Mouse (Mus musculus): ENCODE data around the gene Nsun2. TPM values are rescaled to one million over a fixed set of nuclear protein-coding genes. Genes with fewer than 3 reads are reported as not detected.

Gene Nsun2
- polyA plus RNA-seq, 1 experiment from 2014 or later, result 131 TPM

DNA sequence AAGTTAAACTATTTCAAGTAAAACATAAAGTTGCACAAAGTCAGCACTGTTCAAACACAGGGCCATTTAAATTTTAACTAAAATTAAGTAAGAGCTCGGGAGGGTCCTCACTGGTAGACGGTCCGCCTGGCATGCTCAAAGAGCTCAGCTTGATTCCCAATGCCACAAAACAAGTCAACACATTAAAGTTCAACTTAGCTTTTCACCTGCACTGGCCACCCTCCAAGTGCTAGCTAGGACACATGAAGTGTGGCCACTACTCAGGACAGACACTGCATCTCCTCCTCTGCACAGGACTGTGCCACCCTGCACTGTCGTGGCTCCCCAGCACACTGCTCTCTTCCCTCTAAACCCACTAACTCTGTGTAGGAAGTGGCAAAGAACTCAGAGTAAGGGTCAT lies 7.7 kb upstream of the Nsun2 start:
- peaks cover 65% of the 10 kb centered on the region for H3K4me1 ChIP-seq (replicated peaks)
- peaks cover 31% of the 10 kb centered on the region for H3K36me3 ChIP-seq
- H3K4me2 ChIP-seq, result no peak overlapping the region
- H3K27ac ChIP-seq, result peak overlapping the region; percentile 47; the same call in 1 of the 2 replicates
- ATAC-seq (ENCODE audit: insufficient number of reproducible peaks, insufficient read depth, low FRiP score, low TSS enrichment, low read depth), result no peak
- H3K9ac ChIP-seq (replicated peaks), result no peak overlapping the region
- H3K9me3 ChIP-seq, result no peaks in the 10 kb centered on the region
- WGBS, result 70% methylated on average over 4 of the region's 4 CpGs
- H3K27me3 ChIP-seq, result no peaks in the 10 kb centered on the region
- H3K4me3 ChIP-seq (replicated peaks), result no peak overlapping the region

DNA sequence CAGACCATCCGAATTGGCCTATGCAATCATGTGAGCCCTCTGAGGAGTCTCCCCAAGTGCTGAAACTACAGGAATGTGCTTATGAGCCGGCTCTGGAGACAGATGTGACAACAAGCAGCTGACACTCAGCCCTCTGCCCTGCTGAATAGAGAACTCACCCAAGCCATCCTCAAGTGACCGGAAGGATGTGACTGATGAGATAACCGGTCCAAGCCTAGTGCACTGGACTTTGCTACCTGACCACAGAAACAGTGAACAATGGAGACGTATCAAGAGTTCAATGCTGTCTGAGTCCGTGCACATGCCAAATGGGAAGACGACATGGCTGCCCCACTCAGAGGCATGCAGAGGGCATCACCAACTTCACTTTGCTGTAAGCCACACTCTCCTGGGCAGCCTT lies 5.0 kb upstream of the Nsun2 start:
- 89% methylated on average over 7 of the region's 7 CpGs for WGBS
- no peak overlapping the region for H3K9ac ChIP-seq (replicated peaks)

DNA sequence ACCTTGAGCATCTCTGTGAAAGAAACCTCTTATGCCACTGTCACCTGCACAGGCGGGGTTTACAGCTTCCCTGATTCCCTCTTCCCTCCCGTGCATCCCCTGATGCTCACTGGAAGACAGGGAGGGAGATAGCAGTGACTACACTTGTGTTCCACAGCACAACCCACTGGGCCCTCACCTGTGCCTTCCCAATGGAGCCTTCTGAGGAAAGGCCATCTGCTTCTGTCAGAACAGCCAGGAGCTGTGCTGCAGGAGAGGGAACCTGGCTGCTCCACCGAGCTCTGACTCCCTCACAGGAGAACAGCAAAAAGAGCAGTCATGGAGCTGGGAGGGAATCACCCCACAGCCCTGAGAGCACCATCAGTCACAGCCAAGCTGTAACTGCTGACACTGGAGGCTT lies 3.4 kb upstream of the Nsun2 start:
- Histone ChIP-seq H3K9me3 (no peaks in the 10 kb centered on the region), H3K27ac (no peak overlapping the region), H3K36me3 (peaks cover 31% of the 10 kb centered on the region), H3K27me3 (no peaks in the 10 kb centered on the region), H3K9ac (replicated peaks) (no peak overlapping the region), H3K4me3 (replicated peaks) (no peak overlapping the region), H3K4me2 (0 out of 2 replicates have a peak overlapping the region, but pooled peaks have one; percentile 6), H3K4me1 (replicated peaks) (peaks cover 53% of the 10 kb centered on the region)
- 84% methylated on average over 3 of the region's 3 CpGs for WGBS
- ATAC-seq (ENCODE audit: insufficient number of reproducible peaks, insufficient read depth, low FRiP score, low TSS enrichment, low read depth), result no peak

More for the DNA sequence above, 5.0 kb upstream of the Nsun2 start:
- Histone ChIP-seq H3K27me3 (no peaks in the 10 kb centered on the region), H3K4me3 (replicated peaks) (no peak overlapping the region), H3K9me3 (no peaks in the 10 kb centered on the region), H3K27ac (no peak overlapping the region), H3K4me2 (no peak overlapping the region), H3K36me3 (peaks cover 31% of the 10 kb centered on the region), H3K4me1 (replicated peaks) (peaks cover 69% of the 10 kb centered on the region)
- no peak for ATAC-seq (ENCODE audit: insufficient number of reproducible peaks, insufficient read depth, low FRiP score, low TSS enrichment, low read depth)

DNA sequence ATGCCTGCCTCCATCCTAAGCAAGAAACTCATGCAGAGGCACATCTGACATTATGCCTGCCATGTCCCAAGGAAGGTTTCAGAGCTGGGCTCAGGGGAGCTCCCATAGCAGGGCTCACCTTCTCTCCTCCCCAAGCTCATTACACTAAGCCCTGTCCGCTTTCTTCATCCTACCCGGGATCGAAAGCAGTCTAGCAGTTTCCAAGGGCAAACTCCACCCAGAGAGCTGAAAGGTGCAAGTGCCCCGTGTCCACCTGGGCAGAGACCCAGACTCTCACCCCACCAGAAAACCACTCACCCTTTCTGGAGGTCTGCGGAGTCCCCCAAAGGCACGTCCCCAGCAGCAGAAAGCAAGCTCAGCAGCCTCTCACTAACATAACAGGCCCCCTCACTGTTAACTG lies 2.6 kb upstream of the Nsun2 start:
- no peaks in the 10 kb centered on the region for H3K27me3 ChIP-seq
- no peak overlapping the region; the same call in 1 of the 2 replicates for H3K4me3 ChIP-seq (replicated peaks)
- WGBS, result 84% methylated on average over 6 of the region's 6 CpGs
- no peak for ATAC-seq (ENCODE audit: insufficient number of reproducible peaks, insufficient read depth, low FRiP score, low TSS enrichment, low read depth)
- no peak overlapping the region for H3K9ac ChIP-seq (replicated peaks)
- peaks cover 31% of the 10 kb centered on the region for H3K36me3 ChIP-seq
- H3K9me3 ChIP-seq, result no peaks in the 10 kb centered on the region
- H3K4me1 ChIP-seq (replicated peaks), result peaks cover 53% of the 10 kb centered on the region
- peak overlapping the region; percentile 96 for H3K4me2 ChIP-seq
- H3K27ac ChIP-seq, result no peak overlapping the region

DNA sequence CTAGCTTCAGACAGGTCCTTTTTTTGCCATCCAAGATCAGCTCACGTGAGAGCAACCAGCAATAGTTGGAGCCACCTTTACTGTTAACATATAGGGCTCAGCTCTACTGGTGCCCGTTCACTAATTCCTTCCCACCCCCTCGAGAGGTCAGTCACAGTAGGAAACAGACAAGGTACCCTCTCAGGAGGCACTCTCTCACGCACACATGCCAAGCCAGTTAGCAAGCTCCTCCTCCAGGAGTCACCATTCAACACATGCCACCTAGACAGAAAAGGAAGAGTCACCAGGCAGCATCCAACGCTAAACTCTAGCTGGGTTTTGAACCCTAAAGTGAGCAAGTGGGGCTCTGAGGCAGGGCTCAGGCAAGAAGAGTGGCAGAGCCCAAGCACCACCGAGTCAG lies 2.1 kb upstream of the Nsun2 start:
- Histone ChIP-seq H3K27me3 (no peaks in the 10 kb centered on the region), H3K4me1 (replicated peaks) (peaks cover 53% of the 10 kb centered on the region), H3K4me3 (replicated peaks) (peak overlapping the region; percentile 95), H3K4me2 (peak overlapping the region; percentile 96), H3K36me3 (peaks cover 31% of the 10 kb centered on the region), H3K9me3 (no peaks in the 10 kb centered on the region), H3K27ac (no peak overlapping the region), H3K9ac (replicated peaks) (peak overlapping the region; percentile 87)
- ATAC-seq (ENCODE audit: insufficient number of reproducible peaks, insufficient read depth, low FRiP score, low TSS enrichment, low read depth), result no peak
- WGBS, result 53% methylated on average over 6 of the region's 6 CpGs

DNA sequence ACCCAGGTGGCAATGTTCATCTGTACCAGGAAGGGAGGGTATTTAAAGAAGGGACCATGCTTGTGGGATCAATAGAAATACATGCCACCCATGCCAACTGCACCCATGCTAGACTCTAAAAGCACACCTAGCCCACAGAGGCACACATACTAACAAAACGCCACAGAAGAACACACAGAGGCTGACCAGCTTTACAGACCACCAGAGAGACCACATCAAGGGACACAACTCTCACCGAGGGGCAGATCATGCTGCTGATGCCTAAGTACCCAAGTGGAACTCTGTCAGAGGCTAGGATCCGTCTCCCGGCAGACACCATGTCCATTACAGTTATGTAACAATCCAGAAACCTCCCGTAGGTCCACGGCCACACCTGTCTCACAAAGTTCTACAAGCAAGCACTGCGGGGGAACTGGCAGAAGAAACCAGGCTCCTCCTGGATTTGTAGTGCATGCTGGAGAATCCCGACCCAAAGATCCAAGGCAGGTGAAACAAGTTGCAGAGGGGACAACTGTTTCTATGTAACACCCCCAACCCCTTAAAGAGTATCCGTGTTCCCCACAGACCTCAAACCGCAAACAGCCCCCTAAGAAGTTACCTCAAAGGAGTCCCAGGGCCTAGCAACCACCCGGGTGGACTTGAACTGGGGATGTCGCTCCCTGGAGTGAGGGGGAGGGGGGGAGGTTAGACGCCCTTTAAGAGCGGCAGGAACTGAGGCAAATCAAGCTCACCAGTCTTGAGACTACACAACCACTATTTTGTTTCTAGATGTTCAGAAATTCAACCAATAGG lies 1.2 kb upstream of the Nsun2 start:
- Histone ChIP-seq H3K36me3 (peaks cover 31% of the 10 kb centered on the region), H3K9ac (replicated peaks) (peak overlapping the region; percentile 87), H3K4me3 (replicated peaks) (peak overlapping the region; percentile 95), H3K4me2 (peak overlapping the region; percentile 96), H3K27me3 (no peaks in the 10 kb centered on the region), H3K27ac (no peak overlapping the region), H3K9me3 (no peaks in the 10 kb centered on the region), H3K4me1 (replicated peaks) (peaks cover 47% of the 10 kb centered on the region)
- no peak for ATAC-seq (ENCODE audit: insufficient number of reproducible peaks, insufficient read depth, low FRiP score, low TSS enrichment, low read depth)
- 22% methylated on average over 14 of the region's 14 CpGs for WGBS

DNA sequence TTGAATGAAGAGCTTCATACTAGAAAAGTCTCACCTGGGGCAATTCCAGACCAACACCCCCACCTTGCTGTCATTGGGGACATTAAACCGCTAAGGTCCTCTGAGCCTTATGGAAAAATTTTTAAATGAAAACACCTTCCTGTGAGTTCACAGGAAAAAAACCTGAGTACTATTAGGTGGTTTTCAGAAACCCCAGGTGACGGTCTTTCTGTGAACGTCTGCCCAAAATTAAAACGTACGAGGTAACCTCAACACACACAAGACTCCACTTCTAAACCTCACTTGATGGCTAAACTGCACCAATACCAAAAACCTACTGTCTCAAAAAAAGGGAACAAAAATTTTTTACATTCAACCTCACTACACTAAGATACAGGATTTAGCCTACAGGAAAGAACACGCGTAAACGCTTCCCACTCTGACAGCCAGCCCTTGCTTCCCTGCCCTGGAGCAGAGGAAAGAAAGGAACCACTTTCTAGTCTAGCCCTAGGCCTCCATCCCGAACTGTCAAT lies 597 bp upstream of the Nsun2 start:
- peak overlapping the region; percentile 95 for H3K4me3 ChIP-seq (replicated peaks)
- 2% methylated on average over 9 of the region's 9 CpGs for WGBS
- H3K9ac ChIP-seq (replicated peaks), result peak overlapping the region; percentile 87
- ATAC-seq (ENCODE audit: insufficient number of reproducible peaks, insufficient read depth, low FRiP score, low TSS enrichment, low read depth), result no peak
- no peaks in the 10 kb centered on the region for H3K27me3 ChIP-seq
- H3K36me3 ChIP-seq, result peaks cover 29% of the 10 kb centered on the region
- H3K4me2 ChIP-seq, result peak overlapping the region; percentile 96
- H3K4me1 ChIP-seq (replicated peaks), result peaks cover 48% of the 10 kb centered on the region
- H3K9me3 ChIP-seq, result no peaks in the 10 kb centered on the region
- H3K27ac ChIP-seq, result peak overlapping the region; percentile 82; the same call in 1 of the 2 replicates

DNA sequence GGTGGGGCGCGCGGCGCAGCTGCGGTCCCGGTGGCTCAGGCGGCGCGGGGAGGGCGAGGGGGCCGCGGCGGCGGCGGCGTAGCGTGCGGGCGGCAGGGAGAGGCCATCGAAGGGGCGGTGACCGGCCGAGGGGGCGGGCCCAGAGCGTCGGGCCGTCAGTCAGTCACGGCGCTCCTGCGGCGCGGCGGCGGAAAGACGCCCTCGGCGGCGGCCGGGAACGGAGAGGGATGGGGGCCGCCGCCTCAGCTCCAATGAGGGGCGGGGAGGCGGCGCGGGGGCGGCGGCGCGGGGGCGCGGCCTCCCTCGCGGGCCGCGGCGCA lies 748 bp downstream of the Nsun2 start, which contains the start of gene Tent4a:
TSS of gene Tent4a (minus strand) at position 284 of the 320 bp plus-strand sequence.
- Histone ChIP-seq H3K27me3 (no peaks in the 10 kb centered on the region), H3K36me3 (peaks cover 16% of the 10 kb centered on the region), H3K9me3 (no peaks in the 10 kb centered on the region), H3K4me1 (replicated peaks) (peaks cover 56% of the 10 kb centered on the region), H3K9ac (replicated peaks) (peak within 1 kb of the TSS; percentile 87), H3K27ac (peak within 1 kb of the TSS; percentile 96), H3K4me2 (peak within 1 kb of the TSS; percentile 96), H3K4me3 (replicated peaks) (peak within 1 kb of the TSS; percentile 95)
- ATAC-seq (ENCODE audit: insufficient number of reproducible peaks, insufficient read depth, low FRiP score, low TSS enrichment, low read depth), result peak; percentile 77
- 0% methylated on average over 20 of the region's 57 CpGs for WGBS

DNA sequence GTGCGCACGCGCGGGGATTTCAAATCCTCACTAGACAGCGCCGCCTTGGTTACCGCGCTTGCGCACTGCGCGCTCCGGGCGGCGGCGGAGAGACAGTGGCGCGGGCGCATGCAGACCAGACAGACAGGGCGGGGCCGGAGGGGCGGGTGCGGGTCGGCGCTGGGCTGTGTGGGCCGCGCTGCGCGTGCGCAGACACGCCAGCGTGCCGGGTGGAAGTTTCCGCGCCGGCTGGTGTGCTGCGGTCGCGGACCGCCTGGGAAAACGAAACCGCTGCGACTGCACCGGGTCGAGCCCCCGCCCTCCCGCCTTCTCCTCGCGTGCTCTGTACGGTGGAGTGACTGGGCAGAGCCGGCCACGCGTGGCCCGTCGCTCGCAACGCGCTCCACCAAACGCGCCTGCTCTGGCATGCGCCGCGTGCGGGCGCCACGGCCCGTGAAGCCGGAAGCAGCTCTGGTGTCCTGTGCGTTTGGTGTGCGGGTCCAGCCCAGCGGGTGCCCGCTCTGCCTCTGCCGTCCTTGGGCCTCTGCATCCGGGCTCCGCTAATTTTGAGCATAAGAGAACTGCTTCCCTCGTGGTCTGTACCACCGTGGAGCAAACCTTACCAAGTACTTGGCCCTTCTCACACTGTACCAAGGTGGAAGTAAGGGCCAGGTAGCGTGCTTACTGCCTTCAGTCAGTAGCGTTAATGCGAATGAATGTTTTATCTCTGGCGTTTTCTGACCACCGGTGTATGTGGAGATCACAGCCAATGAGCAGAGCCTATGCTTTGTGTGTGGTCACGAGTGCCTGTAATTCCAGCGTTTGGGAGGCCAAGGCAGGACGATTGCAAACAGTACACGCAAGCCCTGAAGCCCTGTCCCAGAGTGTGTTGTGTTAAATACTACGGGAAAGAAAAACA lies 1.4 kb downstream of the Nsun2 start:
- under 1% methylated on average over 63 of the region's 86 CpGs for WGBS
- Histone ChIP-seq H3K27ac (peak overlapping the region; percentile 96), H3K4me3 (replicated peaks) (peak overlapping the region; percentile 95), H3K9ac (replicated peaks) (peak overlapping the region; percentile 87), H3K36me3 (peaks cover 10% of the 10 kb centered on the region), H3K9me3 (no peaks in the 10 kb centered on the region), H3K4me1 (replicated peaks) (peaks cover 61% of the 10 kb centered on the region), H3K27me3 (no peaks in the 10 kb centered on the region), H3K4me2 (peak overlapping the region; percentile 84)
- ATAC-seq (ENCODE audit: insufficient number of reproducible peaks, insufficient read depth, low FRiP score, low TSS enrichment, low read depth), result peak; percentile 89

DNA sequence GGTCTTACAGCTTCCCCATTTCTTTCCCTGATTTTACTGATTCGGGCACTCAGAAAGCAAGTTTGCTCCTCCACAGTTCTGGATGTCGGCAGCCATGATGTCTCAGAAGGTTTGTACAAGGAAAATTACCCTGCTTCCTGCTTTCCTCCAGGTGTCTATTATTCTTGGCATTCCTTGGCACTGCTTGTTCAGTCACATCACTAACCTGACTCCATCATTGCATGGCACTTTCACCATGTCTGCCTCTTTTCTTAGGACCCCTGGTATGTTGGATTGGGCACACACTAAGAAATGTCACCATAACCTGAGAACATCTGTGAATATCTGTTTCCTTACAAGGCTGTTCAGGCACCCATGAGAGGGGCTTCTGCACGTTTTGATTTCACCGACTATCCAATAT lies 2.5 kb downstream of the Nsun2 start:
- Histone ChIP-seq H3K27me3 (no peaks in the 10 kb centered on the region), H3K9ac (replicated peaks) (no peak overlapping the region), H3K4me3 (replicated peaks) (peak overlapping the region; percentile 95), H3K27ac (no peak overlapping the region), H3K9me3 (no peaks in the 10 kb centered on the region), H3K4me2 (peak overlapping the region; percentile 84), H3K4me1 (replicated peaks) (peaks cover 50% of the 10 kb centered on the region), H3K36me3 (no peaks in the 10 kb centered on the region)
- no peak for ATAC-seq (ENCODE audit: insufficient number of reproducible peaks, insufficient read depth, low FRiP score, low TSS enrichment, low read depth)
- WGBS, result 77% methylated on average over 4 of the region's 4 CpGs

DNA sequence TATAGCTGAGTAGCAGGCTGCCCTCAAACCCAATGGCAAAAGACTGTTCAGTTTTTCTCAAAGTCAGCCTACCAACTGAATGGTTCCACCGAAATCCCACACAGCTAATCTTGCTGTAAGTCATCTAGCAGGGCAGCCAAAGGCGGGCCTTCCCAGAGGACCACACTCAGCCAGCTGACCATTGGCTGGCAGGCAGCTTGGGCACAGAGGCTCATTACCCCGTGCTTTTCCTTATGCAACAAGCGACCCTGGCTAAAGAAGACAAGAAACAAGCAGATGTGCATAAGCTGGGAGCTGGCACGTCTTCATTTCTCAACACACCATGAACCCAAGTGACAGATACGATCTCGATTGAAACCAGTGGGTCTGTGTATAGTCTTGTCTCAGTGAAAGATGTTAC lies 3.8 kb downstream of the Nsun2 start:
- no peaks in the 10 kb centered on the region for H3K9me3 ChIP-seq
- H3K36me3 ChIP-seq, result no peaks in the 10 kb centered on the region
- H3K9ac ChIP-seq (replicated peaks), result no peak overlapping the region
- H3K27ac ChIP-seq, result no peak overlapping the region
- ATAC-seq (ENCODE audit: insufficient number of reproducible peaks, insufficient read depth, low FRiP score, low TSS enrichment, low read depth), result no peak
- no peak overlapping the region for H3K4me3 ChIP-seq (replicated peaks)
- H3K27me3 ChIP-seq, result no peaks in the 10 kb centered on the region
- peaks cover 37% of the 10 kb centered on the region for H3K4me1 ChIP-seq (replicated peaks)
- WGBS, result 81% methylated on average over 7 of the region's 7 CpGs
- no peak overlapping the region for H3K4me2 ChIP-seq

All from limb, embryonic 12.5 days (tissue).